Mouse (Mus musculus): Measurements from ENCODE around the gene Abo. TPM values are rescaled to one million over a fixed set of nuclear protein-coding genes. Genes with fewer than 3 reads are reported as not detected.

Abo gene
- polyA plus RNA-seq, 1 experiment from 2014 or later, result not detected

DNA sequence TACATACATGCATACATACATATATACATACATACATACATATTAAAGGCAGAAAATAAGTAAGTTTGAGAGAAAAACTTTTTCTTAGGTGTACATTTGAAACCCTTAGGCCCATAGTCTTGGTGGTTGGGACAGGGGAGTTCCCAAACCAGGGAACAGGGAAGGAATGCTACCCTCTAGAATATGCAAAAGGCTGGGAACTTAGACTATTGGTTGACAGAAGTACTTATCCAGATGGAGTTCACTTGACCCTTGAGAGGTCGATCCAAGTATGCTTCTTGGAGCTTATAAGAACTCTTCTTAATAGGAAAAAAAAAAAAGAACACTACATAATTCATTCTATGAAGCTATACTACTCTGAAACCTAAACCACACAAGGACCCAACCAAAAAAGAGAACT, 36.7 kb downstream of the Abo start:
- Histone ChIP-seq H3K4me2 (no peak overlapping the region), H3K4me1 (no peaks in the 10 kb centered on the region), H3K27ac (no peak overlapping the region), H3K4me3 (no peak overlapping the region), H3K27me3 (replicated peaks) (no peaks in the 10 kb centered on the region), H3K36me3 (replicated peaks) (no peaks in the 10 kb centered on the region), H3K9ac (no peak overlapping the region), H3K9me3 (no peaks in the 10 kb centered on the region)
- ATAC-seq (replicated peaks), result no peak
- 78% methylated on average over 1 of the region's 1 CpGs for WGBS

DNA sequence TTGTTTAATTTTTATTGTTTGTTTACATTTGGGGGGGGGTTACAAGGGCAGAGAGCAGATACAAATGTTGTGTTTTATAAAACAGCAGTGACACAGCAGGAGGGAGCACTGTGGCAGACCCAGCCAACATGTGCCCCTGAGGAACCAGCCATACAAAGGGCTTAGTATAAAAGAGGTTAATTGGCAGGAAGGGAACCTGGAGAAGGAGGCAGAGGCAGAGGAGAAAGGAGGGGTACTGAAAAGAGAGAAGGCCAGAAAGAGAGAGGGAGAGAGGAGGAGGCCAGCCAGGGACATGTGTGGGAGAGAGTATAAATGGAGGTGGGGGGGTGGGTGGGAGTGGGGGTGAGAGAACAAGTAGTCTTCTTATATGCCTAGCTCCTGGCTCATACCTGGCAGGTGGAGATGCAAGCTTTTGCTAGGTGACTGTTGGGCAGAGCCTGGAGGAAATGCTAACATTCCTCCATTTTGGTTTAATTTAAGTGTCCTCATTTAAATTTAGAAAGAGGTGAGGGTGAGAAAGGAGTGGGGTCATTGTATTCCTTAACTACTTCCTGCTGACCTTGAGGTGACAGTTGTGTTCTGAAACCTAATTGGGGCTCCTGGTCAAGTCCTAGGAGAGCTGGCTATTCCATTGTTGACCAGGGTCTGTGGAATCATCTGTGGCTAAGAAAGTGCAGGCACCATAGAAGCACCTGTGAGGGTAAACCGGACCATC, 37.4 kb downstream of the Abo start:
- no peak overlapping the region for H3K9ac ChIP-seq
- WGBS, result 95% methylated on average over 1 of the region's 1 CpGs
- no peaks in the 10 kb centered on the region for H3K36me3 ChIP-seq (replicated peaks)
- no peak for ATAC-seq (replicated peaks)
- H3K4me2 ChIP-seq, result no peak overlapping the region
- H3K27ac ChIP-seq, result no peak overlapping the region
- no peaks in the 10 kb centered on the region for H3K27me3 ChIP-seq (replicated peaks)
- no peaks in the 10 kb centered on the region for H3K4me1 ChIP-seq
- H3K9me3 ChIP-seq, result no peaks in the 10 kb centered on the region
- H3K4me3 ChIP-seq, result no peak overlapping the region

Other genes with a start within 250 kb of the Abo start
- gene Fam69b, start 236.5 kb downstream of the Abo start, polyA plus RNA-seq (2015; fragmentation: Nextera tagmentation; extraction: Ambion mirVana), result 164 and 168 TPM in 2 replicates
- gene Lcn4, start 193.7 kb downstream of the Abo start, polyA plus RNA-seq (2015; fragmentation: Nextera tagmentation; extraction: Ambion mirVana), result not detected in 2 replicates
- 34.9 and 35.1 TPM in 2 replicates for gene Surf6, start 37.9 kb upstream of the Abo start, polyA plus RNA-seq (2015; fragmentation: Nextera tagmentation; extraction: Ambion mirVana)
- gene Med22, start 45.7 kb upstream of the Abo start, polyA plus RNA-seq (2015; fragmentation: Nextera tagmentation; extraction: Ambion mirVana), result 144 and 152 TPM in 2 replicates
- gene Rpl7a, start 45.8 kb upstream of the Abo start, polyA plus RNA-seq (2015; fragmentation: Nextera tagmentation; extraction: Ambion mirVana), result 421 and 428 TPM in 2 replicates
- 58.4 and 63.5 TPM in 2 replicates for gene Surf2, start 51.4 kb upstream of the Abo start, polyA plus RNA-seq (2015; fragmentation: Nextera tagmentation; extraction: Ambion mirVana)
- gene Surf1, start 51.6 kb upstream of the Abo start, polyA plus RNA-seq (2015; fragmentation: Nextera tagmentation; extraction: Ambion mirVana), result 83.4 and 85.4 TPM in 2 replicates
- gene Surf4, start 68.9 kb upstream of the Abo start, polyA plus RNA-seq (2015; fragmentation: Nextera tagmentation; extraction: Ambion mirVana), result 107 and 110 TPM in 2 replicates
- gene Stkld1, start 69.1 kb upstream of the Abo start, polyA plus RNA-seq (2015; fragmentation: Nextera tagmentation; extraction: Ambion mirVana), result 0.13 and 0.54 TPM in 2 replicates
- gene Rexo4, start 99.4 kb upstream of the Abo start, polyA plus RNA-seq (2015; fragmentation: Nextera tagmentation; extraction: Ambion mirVana), result 36.8 and 38.8 TPM in 2 replicates
- gene Adamts13, start 108.4 kb upstream of the Abo start, polyA plus RNA-seq (2015; fragmentation: Nextera tagmentation; extraction: Ambion mirVana), result not detected in 2 replicates
- gene Cacfd1, start 144.9 kb upstream of the Abo start, polyA plus RNA-seq (2015; fragmentation: Nextera tagmentation; extraction: Ambion mirVana), result 123 and 126 TPM in 2 replicates
- gene Slc2a6, start 163.0 kb upstream of the Abo start, polyA plus RNA-seq (2015; fragmentation: Nextera tagmentation; extraction: Ambion mirVana), result 9.0 and 9.3 TPM in 2 replicates
- gene Mymk, start 207.2 kb upstream of the Abo start, polyA plus RNA-seq (2015; fragmentation: Nextera tagmentation; extraction: Ambion mirVana), result 0.14 TPM in 2 replicates
- 9.7 and 10.1 TPM in 2 replicates for gene Adamtsl2, start 214.4 kb upstream of the Abo start, polyA plus RNA-seq (2015; fragmentation: Nextera tagmentation; extraction: Ambion mirVana)

Measured in midbrain, embryonic 15.5 days (tissue).